Mouse (Mus musculus) spleen, postnatal 36 days (tissue): ENCODE measurements around the gene Psme1.

Experiments
- DNase-seq, 2 experiments: peaks; one replicate each; pipeline ENCODE4 v3.0.0; 2022; ENCODE audit warnings: low spot score in 2 of 2, mixed read lengths in 1 of 2

The Psme1 gene

GRCm38 (mm10) chr14:55571760-55572159 is 6.2 kb upstream of the Psme1 start:
- DNase-seq = no peak

DNA sequence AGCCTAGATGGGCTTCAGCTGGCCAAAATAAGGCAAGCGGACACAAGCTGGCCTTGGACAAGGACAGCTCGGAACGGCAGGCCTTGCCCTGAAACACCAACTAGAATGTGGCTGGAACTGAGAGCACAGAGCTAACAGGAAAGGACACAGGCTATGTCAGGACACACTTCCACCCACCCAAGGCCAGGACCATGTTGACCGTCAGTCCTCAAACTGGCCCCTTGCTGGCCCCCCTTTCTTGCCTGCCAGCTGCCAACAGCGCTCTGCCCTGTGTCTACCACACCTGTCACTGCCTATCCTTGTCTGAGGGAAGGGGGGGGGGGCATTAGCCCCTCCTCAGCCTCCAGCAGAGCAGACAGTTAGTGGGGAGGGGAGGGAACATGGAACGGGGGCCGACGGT is 2.6 kb upstream of the Psme1 start, which contains the start of gene Fitm1:
Gene Fitm1, plus strand, starts transcription at position 316 of the 400 bp plus-strand sequence.
- no peak for DNase-seq

DNA sequence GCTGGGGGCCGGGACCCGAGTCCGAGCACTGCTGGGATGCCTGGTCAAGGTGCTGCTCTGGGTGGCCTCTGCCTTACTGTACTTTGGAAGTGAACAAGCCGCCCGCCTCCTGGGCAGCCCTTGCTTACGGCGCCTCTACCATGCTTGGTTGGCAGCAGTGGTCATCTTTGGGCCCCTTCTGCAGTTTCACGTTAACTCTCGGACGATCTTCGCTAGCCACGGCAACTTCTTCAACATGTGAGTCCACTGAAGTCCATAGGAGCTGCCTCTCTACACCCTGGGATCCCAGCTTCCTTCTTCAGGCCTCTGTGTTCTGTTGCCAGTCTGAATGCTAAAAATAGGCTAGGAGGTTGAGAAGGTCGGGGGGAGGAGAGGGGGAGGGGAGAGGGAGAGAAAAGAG is 2.2 kb upstream of the Psme1 start:
- DNase-seq = no peak

DNA sequence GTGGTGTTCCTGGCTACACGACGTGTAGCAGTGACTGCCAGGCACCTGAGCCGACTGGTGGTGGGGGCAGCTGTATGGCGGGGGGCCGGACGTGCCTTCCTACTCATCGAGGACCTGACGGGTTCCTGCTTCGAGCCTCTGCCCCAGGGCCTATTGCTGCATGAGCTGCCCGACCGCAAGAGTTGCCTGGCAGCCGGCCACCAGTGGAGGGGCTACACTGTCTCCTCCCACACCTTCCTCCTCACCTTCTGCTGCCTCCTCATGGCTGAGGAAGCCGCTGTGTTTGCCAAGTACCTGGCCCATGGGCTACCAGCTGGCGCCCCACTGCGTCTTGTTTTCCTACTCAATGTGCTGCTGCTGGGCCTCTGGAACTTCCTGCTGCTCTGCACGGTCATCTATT is 1.5 kb upstream of the Psme1 start:
- peak in 1 of 2 experiments; percentile 32 for DNase-seq

DNA sequence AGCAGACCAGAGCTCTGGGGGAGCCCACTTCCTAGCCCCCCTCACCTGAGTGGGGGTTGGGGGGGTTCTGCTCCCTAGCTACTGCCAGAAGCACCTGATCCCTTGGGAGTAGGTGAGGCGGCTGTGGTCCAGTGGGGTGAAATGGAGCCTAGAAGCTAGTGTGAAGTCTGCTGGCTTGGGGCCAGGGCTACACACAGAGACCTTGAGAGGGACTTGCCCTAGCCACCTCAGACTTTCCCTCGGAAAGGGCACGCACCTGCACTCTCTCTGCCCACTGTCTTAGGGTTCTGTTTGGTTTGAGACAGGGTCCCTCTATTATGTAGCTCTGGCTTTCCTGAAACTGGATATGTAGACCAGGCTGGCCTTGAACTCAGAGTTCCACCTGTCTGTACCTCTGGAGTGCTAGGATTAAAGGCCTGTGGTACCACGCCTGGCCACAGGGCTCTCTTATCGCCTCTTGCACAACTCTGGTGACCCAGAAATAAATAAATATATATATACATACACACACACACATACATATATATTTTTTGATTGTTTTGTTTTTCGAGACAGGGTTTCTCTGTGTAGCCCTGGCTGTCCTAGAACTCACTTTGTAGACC is 846 bp downstream of the Psme1 start:
- DNase-seq = peak; percentile 70 to 71

GRCm38 (mm10) chr14:55579511-55580496 is 1.9 kb downstream of the Psme1 start:
- no peak for DNase-seq

GRCm38 (mm10) chr14:55580731-55581130 is 2.8 kb downstream of the Psme1 start:
- no peak for DNase-seq

GRCm38 (mm10) chr14:55581981-55582681 is 4.2 kb downstream of the Psme1 start:
- no peak for DNase-seq

DNA sequence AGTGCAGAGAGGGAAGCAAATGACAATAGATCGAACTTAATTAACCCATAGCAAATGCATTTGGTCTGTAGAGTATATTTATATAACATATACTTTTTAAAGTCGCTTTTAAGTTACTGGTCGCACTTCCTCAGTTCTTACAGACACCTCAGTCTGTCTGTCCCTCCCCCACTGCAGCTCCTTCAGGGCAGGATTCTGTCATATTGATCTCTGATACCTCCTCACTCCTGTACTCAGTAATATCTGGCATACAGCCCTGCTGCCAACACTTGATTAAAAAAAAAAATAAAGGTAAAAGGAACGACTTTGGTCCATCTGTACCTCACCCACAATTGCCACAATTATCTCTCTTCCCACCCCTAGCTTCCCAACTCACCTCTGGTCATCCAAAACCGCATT is 6.4 kb downstream of the Psme1 start:
- DNase-seq = no peak

DNA sequence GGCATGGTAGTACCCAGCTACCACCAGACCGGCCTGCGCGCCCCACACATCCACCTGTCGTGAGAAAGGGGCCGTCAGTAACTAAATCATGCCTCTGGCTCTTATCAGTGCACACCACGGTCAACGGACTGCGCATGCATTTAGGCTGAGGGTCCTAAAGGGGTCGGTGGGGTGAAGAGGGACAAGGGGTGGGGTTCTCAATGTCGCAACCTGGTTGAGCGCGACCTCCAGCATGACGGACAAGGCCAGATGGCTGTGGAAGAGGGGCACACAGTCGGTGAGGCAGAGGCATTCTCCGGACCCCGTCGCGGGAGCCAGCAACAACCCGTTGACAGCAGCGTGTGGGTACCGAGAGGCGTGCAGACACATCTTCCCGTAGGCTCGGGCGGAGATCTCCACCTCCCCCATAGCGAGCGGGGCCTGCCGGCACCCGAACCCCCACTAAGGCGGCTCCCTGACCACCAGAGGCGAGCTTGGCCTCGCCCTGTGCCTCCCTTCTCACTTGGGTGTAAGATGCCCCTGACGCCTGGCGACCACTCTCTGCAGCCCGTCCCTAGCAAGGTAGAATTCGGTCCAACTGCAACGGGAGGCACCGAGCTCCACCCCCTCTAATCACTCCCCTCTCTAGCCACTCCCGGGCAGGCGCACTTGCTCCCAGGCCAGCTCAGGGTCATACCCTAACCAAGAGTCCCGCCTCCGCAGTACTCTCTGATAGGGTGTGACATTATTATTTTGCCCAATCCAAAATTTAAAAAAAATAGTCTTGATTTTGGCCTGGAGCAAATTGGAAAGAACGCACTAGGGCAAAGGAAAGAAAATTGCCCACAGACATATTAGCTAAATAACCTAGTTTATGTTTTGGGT is 7.0 kb downstream of the Psme1 start, which contains the start of gene Emc9:
Gene Emc9, minus strand, starts transcription at position 601 of the 864 bp plus-strand sequence.
- peak; percentile 84 to 89 for DNase-seq

- DNase-seq = peak; percentile 35 to 48
These were observed 7.6 kb downstream of the Psme1 start for GRCm38 (mm10) chr14:55585566-55585960.

GRCm38 (mm10) chr14:55586149-55586548 is 8.2 kb downstream of the Psme1 start:
- no peak for DNase-seq

- no peak for DNase-seq
These were observed 11.3 kb downstream of the Psme1 start for GRCm38 (mm10) chr14:55589271-55589670.

DNA sequence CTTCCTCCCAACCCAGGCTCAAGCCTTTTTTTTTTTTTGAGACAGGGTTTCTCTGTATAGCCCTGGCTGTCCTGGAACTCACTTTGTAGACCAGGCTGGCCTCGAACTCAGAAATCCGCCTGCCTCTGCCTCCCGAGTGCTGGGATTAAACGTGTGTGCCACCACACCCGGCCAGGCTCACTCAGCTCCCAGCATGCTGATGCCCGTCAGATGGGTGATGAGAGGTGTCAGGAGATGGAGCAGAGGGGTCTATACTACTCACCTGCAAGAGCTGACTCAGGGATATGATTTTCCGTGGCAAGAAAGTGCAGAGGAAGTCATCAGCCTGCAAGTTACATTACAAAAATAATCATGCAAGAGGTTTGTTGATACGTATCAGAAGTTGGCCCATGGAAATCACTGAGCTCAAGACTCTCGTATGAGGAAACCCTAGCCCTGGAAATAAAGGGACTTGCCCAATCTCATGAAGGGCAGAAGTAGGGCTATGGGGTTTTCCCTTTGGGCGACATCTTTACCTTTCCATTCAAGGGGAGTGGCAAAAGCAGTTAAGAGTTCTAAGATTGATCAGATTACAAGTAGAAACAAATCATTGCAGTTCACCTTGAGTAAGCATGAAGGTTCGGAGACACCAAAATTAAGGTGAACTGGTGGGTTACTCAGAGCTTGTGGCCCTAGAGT is 12.0 kb downstream of the Psme1 start:
- DNase-seq = peak; percentile 38 to 61

- DNase-seq = peak; percentile 89 to 92
These were observed 12.9 kb downstream of the Psme1 start, which contains the start of gene Psme2 for GRCm38 (mm10) chr14:55590748-55591330. Gene Psme2 (minus strand): TSS chr14:55591113.

DNA sequence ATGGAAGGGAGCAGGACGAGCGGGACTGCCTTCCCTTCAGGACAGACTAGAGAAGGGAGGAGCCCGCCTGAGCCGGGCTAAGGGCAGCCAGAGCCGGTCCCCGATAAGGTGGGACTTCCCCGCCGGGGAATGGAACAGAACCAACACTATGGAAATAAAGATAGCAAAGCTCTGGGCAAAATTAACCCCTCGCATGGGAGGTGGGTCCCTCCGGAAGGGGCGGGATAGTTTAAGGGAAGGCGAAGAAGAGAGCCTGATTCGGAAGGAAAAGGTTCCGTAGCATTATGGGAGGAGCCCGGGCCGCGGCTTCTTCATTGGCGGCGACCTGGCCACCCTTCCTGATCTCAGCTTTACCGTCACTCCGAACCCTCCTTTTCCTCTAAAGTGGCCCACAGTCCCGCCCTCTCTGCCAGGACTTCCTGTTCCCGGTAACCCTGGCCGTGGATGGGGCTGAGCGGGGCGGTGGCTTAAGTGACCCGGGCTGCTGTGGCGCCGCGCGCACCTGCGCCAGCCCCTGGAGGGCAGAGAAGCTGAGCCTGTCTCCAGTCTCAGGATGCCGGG is 13.5 kb downstream of the Psme1 start, which contains the start of gene Rnf31:
Gene Rnf31, plus strand, starts transcription at position 378 of the 561 bp plus-strand sequence.
- peak; percentile 95 to 96 for DNase-seq

DNA sequence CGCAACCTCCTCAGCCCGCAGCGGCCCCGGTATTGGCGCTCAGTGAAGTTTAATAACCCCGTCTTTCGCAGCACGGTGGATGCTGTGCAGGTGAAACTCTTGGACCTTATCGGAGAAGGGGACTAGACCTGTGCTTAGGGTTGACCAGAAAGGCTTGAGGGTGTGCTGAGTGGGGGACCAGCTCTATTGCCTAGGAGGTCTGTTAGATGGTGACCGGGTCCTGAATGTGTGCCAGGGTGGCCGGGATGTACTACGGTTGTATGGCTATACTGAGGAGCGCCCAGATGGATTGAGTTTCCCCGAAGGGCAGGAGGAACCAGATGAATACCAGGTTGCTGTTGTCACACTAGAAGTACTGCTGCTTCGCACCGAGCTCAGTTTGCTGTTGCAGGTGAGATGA is 14.3 kb downstream of the Psme1 start:
- DNase-seq = no peak

- DNase-seq = no peak
These were observed 18.2 kb downstream of the Psme1 start for GRCm38 (mm10) chr14:55596036-55596690.
